Mouse (Mus musculus): ENCODE measurements around the gene Tnip1. TPM values are rescaled to one million over a fixed set of nuclear protein-coding genes. Genes with fewer than 3 reads are reported as not detected.
A peak's percentile ranks its signal among the peaks of the same experiment; 100 is the strongest.

Tnip1 gene
- total RNA-seq (2015) (28.3 and 32.6 TPM in 2 replicates), total RNA-seq (2017) (26.7 and 47.2 TPM in 2 replicates)

GRCm38 (mm10) chr11:54962810-54963209 lies at the start of gene Tnip1:
Gene Tnip1, minus strand, starts transcription at chr11:54962917.
- ATAC-seq (ENCODE audit: poor library complexity, severe bottlenecking) = peak; percentile 53

GRCm38 (mm10) chr11:55011440-55011839 lies 48.7 kb upstream of the Tnip1 start:
- ATAC-seq (ENCODE audit: poor library complexity, severe bottlenecking) = no peak

GRCm38 (mm10) chr11:55008230-55008629 lies 45.5 kb upstream of the Tnip1 start:
- ATAC-seq (ENCODE audit: poor library complexity, severe bottlenecking) = peak; percentile 60

GRCm38 (mm10) chr11:55005684-55006083 lies 43.0 kb upstream of the Tnip1 start:
- no peak for ATAC-seq (ENCODE audit: poor library complexity, severe bottlenecking)

GRCm38 (mm10) chr11:55004970-55005502 lies 42.3 kb upstream of the Tnip1 start:
- peak; percentile 74 for ATAC-seq (ENCODE audit: poor library complexity, severe bottlenecking)

- no peak for ATAC-seq (ENCODE audit: poor library complexity, severe bottlenecking)
Observed at GRCm38 (mm10) chr11:54998708-54999107, 36.0 kb upstream of the Tnip1 start.

GRCm38 (mm10) chr11:54998284-54998683 lies 35.6 kb upstream of the Tnip1 start:
- peak; percentile 99 for ATAC-seq (ENCODE audit: poor library complexity, severe bottlenecking)

- no peak for ATAC-seq (ENCODE audit: poor library complexity, severe bottlenecking)
Observed at GRCm38 (mm10) chr11:54996176-54996575, 33.5 kb upstream of the Tnip1 start.

GRCm38 (mm10) chr11:54989920-54990319 lies 27.2 kb upstream of the Tnip1 start:
- peak; percentile 35; the same call in 1 of the 2 replicates for ATAC-seq (ENCODE audit: poor library complexity, severe bottlenecking)

GRCm38 (mm10) chr11:54988754-54989349 lies 26.1 kb upstream of the Tnip1 start:
- ATAC-seq (ENCODE audit: poor library complexity, severe bottlenecking) = peak; percentile 66; the same call in 1 of the 2 replicates

- ATAC-seq (ENCODE audit: poor library complexity, severe bottlenecking) = peak; percentile 46
Observed at GRCm38 (mm10) chr11:54987974-54988373, 25.3 kb upstream of the Tnip1 start.

- ATAC-seq (ENCODE audit: poor library complexity, severe bottlenecking) = no peak
Observed at GRCm38 (mm10) chr11:54985086-54985485, 22.4 kb upstream of the Tnip1 start.

- ATAC-seq (ENCODE audit: poor library complexity, severe bottlenecking) = no peak
Observed at GRCm38 (mm10) chr11:54984581-54984980, 21.9 kb upstream of the Tnip1 start.

GRCm38 (mm10) chr11:54984085-54984484 lies 21.4 kb upstream of the Tnip1 start:
- peak; percentile 63 for ATAC-seq (ENCODE audit: poor library complexity, severe bottlenecking)

- ATAC-seq (ENCODE audit: poor library complexity, severe bottlenecking) = no peak
Observed at GRCm38 (mm10) chr11:54982520-54982919, 19.8 kb upstream of the Tnip1 start.

GRCm38 (mm10) chr11:54981630-54982029 lies 18.9 kb upstream of the Tnip1 start:
- no peak for ATAC-seq (ENCODE audit: poor library complexity, severe bottlenecking)

GRCm38 (mm10) chr11:54977385-54977937 lies 14.7 kb upstream of the Tnip1 start:
- no peak for ATAC-seq (ENCODE audit: poor library complexity, severe bottlenecking)

- ATAC-seq (ENCODE audit: poor library complexity, severe bottlenecking) = no peak
Observed at GRCm38 (mm10) chr11:54976351-54976750, 13.6 kb upstream of the Tnip1 start.

- ATAC-seq (ENCODE audit: poor library complexity, severe bottlenecking) = 0 out of 2 replicates have a peak, but pooled peaks have one; percentile 17
Observed at GRCm38 (mm10) chr11:54975756-54976155, 13.0 kb upstream of the Tnip1 start.

GRCm38 (mm10) chr11:54975340-54975739 lies 12.6 kb upstream of the Tnip1 start:
- ATAC-seq (ENCODE audit: poor library complexity, severe bottlenecking) = no peak

- ATAC-seq (ENCODE audit: poor library complexity, severe bottlenecking) = no peak
Observed at GRCm38 (mm10) chr11:54974639-54975038, 11.9 kb upstream of the Tnip1 start.

- peak; percentile 52 for ATAC-seq (ENCODE audit: poor library complexity, severe bottlenecking)
Observed at GRCm38 (mm10) chr11:54973481-54974212, 10.9 kb upstream of the Tnip1 start.

Data from megakaryocyte, adult 5-6 weeks (primary cell).